Mouse (Mus musculus): ENCODE measurements around the gene G6pdx. TPM values are rescaled to one million over a fixed set of nuclear protein-coding genes. Genes with fewer than 3 reads are reported as not detected.

Gene G6pdx
- total RNA-seq (2023), result 100 to 1,000 TPM; 195 to 224 TPM

DNA sequence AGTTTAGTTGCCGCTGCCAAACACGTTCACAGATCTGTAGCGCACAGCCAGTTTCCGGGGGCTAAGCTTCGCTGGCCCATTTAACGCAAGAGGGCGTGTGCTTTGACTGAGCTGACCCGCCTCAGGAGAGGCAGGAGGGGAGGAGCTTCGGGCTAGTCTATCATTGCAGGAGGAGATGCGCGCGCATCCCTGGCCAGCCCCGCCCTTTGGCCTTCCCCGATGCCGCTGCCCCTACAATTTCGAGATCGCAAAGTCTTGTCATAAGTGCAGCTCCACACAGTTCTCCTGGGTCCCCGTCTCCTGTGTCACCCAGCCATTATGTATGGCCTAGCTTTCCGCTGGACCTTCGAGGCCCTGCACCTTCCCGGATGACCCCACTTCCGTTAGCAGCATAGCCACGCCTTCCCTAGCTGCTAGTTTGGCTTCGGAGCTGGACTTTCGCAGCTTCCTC is at the start of gene G6pdx:
TSS of gene G6pdx (minus strand) at position 369 of the 451 bp plus-strand sequence.

GRCm38 (mm10) chrX:74392535-74393443 is 36.2 kb downstream of the G6pdx start, which contains the start of the genes Fam3a and Ikbkg:
Gene Fam3a (minus strand): TSS chrX:74393272.
Gene Ikbkg (plus strand): TSS chrX:74393290.

DNA sequence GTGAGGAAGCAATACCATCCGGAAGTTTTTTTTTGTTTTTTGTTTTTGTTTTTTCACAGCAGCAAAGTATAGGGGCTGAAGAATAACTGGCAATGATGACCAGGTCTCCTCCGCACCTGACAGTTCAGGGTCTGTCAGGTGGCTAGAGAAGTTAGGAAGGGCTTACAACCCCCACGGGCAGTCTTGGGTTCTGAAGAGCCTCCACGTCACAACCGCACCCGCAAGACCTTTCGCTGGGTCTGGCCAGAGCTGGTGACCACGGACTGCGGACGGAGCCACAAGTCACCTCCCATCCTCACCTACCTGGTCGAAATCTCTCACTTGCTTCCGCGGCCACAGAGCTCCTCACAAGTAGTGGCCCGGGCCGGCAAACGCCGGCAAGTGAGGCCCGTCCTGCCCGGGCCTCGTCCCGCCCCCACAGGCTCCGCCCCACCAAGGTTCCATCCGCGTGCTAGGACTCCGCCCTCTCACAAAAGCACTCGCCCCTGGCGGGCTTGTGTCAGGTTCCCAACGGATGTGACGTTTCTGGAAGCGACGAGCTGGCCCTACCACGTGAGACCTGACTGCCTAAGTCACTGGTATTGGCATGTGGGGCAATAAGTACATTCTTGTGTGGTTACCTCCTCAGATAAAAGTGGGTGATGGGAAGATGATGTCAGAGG is 56.0 kb downstream of the G6pdx start, which contains the start of the genes Ubl4a and Slc10a3:
TSS of gene Ubl4a (minus strand) at position 331 of the 662 bp plus-strand sequence.
TSS of gene Slc10a3 (minus strand) at position 462 of the 662 bp plus-strand sequence.

Other genes with a start within 250 kb of the G6pdx start
- gene Flna, start 179.4 kb downstream of the G6pdx start, total RNA-seq (2023), result 1,000 to 10,000 TPM; 1,568 to 1,591 TPM
- gene Emd, start 174.5 kb downstream of the G6pdx start, total RNA-seq (2023), result 10 to 100 TPM; 74.3 to 79.1 TPM
- gene Rpl10, start 158.4 kb downstream of the G6pdx start, total RNA-seq (2023), result 100 to 1,000 TPM; 714 to 836 TPM
- gene Taz, start 147.3 kb downstream of the G6pdx start, total RNA-seq (2023), result 10 to 100 TPM; 62.3 to 73.3 TPM
- gene Dnase1l1, start 146.9 kb downstream of the G6pdx start, total RNA-seq (2023), result 100 to 1,000 TPM in 1 of 2 experiments, 10 to 100 TPM in 1; 98.3 to 103 TPM
- 100 to 1,000 TPM; 263 to 299 TPM for gene Atp6ap1, start 132.1 kb downstream of the G6pdx start, total RNA-seq (2023)
- 100 to 1,000 TPM; 208 to 227 TPM for gene Gdi1, start 124.2 kb downstream of the G6pdx start, total RNA-seq (2023)
- gene Fam50a, start 116.2 kb downstream of the G6pdx start, total RNA-seq (2023), result 10 to 100 TPM; 71.4 to 76.9 TPM
- 1 to 10 TPM; 1.4 to 4.5 TPM for gene Plxna3, start 100.1 kb downstream of the G6pdx start, total RNA-seq (2023)
- gene Lage3, start 75.6 kb downstream of the G6pdx start, total RNA-seq (2023), result 10 to 100 TPM; 18.3 to 21.8 TPM
- 10 to 100 TPM; 22.9 to 25.5 TPM for gene Ubl4a, start 56.0 kb downstream of the G6pdx start, total RNA-seq (2023)
- 10 to 100 TPM; 19.6 to 23.9 TPM for gene Slc10a3, start 55.8 kb downstream of the G6pdx start, total RNA-seq (2023)
- gene Fam3a, start 35.9 kb downstream of the G6pdx start, total RNA-seq (2023), result 10 to 100 TPM; 16.6 to 20.0 TPM
- 10 to 100 TPM; 30.0 to 30.5 TPM for gene Ikbkg, start 35.9 kb downstream of the G6pdx start, total RNA-seq (2023)
- gene Gm6880, start 52.2 kb upstream of the G6pdx start, total RNA-seq (2023), result not detected
- not detected for gene Olfr1326-ps1, start 145.7 kb upstream of the G6pdx start, total RNA-seq (2023)
- not detected for gene Olfr1325, start 163.5 kb upstream of the G6pdx start, total RNA-seq (2023)
- not detected for gene Gm5640, start 216.4 kb upstream of the G6pdx start, total RNA-seq (2023)

All from monocyte, adult 59 days (primary cell).